Mouse (Mus musculus): Measurements from ENCODE around the gene Gcc2.

GRCm38 (mm10) chr10:58310791-58311190, 55.5 kb downstream of the Gcc2 start:
- TF ChIP-seq CTCF (IDR thresholded peaks at IDR 0.05; ENCODE audit: low read depth, low read length) (no peak), POLR2A (IDR thresholded peaks at IDR 0.05; ENCODE audit: insufficient read depth, low read length) (no peak)
